Mouse (Mus musculus) ES-E14 (cell line): ENCODE measurements at regions not wholly inside any gene's neighbourhood (a gene's known extent, or its start where the extent isn't known, plus 50 kb on each side); places are given as distances from the start of the nearest gene placed in this dataset.
"Not testable (repeated sequence)": the region's sequence is repeated elsewhere in the genome, so short reads cannot be mapped to it uniquely, and the experiment has no call there.

Experiments
- DNase-seq: peaks from one replicate; pipeline ENCODE4 v3.0.0-alpha.2; 2013; ENCODE audit warnings: low read depth, low spot score
- H3K27ac ChIP-seq: 2 replicates; pipeline ENCODE4 v1.5.1; 2012; ENCODE audit warnings: low read depth, mild to moderate bottlenecking, low read length, moderate library complexity, mixed read lengths; ENCODE audit not compliant: poor library complexity, insufficient read depth, severe bottlenecking
- H3K36me3 ChIP-seq: 2 replicates; pipeline ENCODE4 v1.6.1; 2012; ENCODE audit warnings: mild to moderate bottlenecking, low read length, moderate library complexity, mixed read lengths; ENCODE audit not compliant: control insufficient read depth, poor library complexity, insufficient read depth, severe bottlenecking
- H3K4me1 ChIP-seq, 2 experiments: fragments of 150-350 bp in 1 of 2; sonication (generic) in 1 of 2; 2 replicates each; pipeline ENCODE4 v1.6.1; 2012; ENCODE audit warnings: low read length in 2 of 2, mild to moderate bottlenecking in 1 of 2, mixed read lengths in 1 of 2; ENCODE audit not compliant: control insufficient read depth in 2 of 2, insufficient read depth in 2 of 2, poor library complexity in 1 of 2
- H3K4me3 ChIP-seq, 2 experiments: fragments of 150-350 bp in 1 of 2; sonication (generic) in 1 of 2; 2 replicates each; pipeline ENCODE4 v1.5.1; 2012; ENCODE audit warnings: low read length in 2 of 2, low read depth in 1 of 2, mild to moderate bottlenecking in 1 of 2, mixed read lengths in 1 of 2; ENCODE audit not compliant: insufficient read depth in 1 of 2, poor library complexity in 1 of 2, severe bottlenecking in 1 of 2
- H3K9ac ChIP-seq: 2 replicates; pipeline ENCODE4 v1.6.1; 2012; ENCODE audit warnings: low read depth, mild to moderate bottlenecking, low read length, mixed read lengths; ENCODE audit not compliant: poor library complexity, insufficient read depth, severe bottlenecking
- H3K9me3 ChIP-seq: fragments of 150-350 bp; sonication (generic); 2 replicates; pipeline ENCODE4 v1.6.1; 2012; ENCODE audit warnings: low read depth, mild to moderate bottlenecking, low read length; ENCODE audit not compliant: control insufficient read depth, insufficient read depth
- CHD2 ChIP-seq: IDR thresholded peaks from 2 replicates; pipeline ENCODE4 v1.6.1; 2014; ENCODE audit warnings: mild to moderate bottlenecking, low read depth, low read length, inconsistent platforms
- HCFC1 ChIP-seq: IDR thresholded peaks from 2 replicates; pipeline ENCODE4 v1.6.1; 2012; ENCODE audit warnings: low read length, inconsistent platforms, borderline replicate concordance; ENCODE audit not compliant: insufficient read depth
- MAFK ChIP-seq: IDR thresholded peaks from 2 replicates; pipeline ENCODE4 v1.6.1; 2014; ENCODE audit warnings: mild to moderate bottlenecking, low read depth, low read length, inconsistent platforms; ENCODE audit not compliant: insufficient read depth
- ZC3H11A ChIP-seq: IDR thresholded peaks from 2 replicates; pipeline ENCODE4 v1.6.1; 2012; ENCODE audit warnings: low read depth, mild to moderate bottlenecking, inconsistent platforms, low read length, borderline replicate concordance
- ZNF384 ChIP-seq: IDR thresholded peaks from 2 replicates; pipeline ENCODE4 v1.6.1; 2012; ENCODE audit warnings: low read depth, low read length, inconsistent platforms
- in situ Hi-C, 2 experiments: fragments of 600-800 bp; cut with MboI; formaldehyde crosslinking; loops; one replicate each; pipeline ENCODE4 v1.15.1; 2025; ENCODE audit warnings: low sequenced_read_pairs in 2 of 2, inconsistent platforms in 1 of 2; ENCODE audit not compliant: unreplicated experiment in 2 of 2

GRCm38 (mm10) chr16:69937514-69938194, 74.1 kb upstream of the Speer2 start:
- in situ Hi-C loops: no loop called here
- Histone ChIP-seq H3K36me3 (no peaks in the 10 kb centered on the region), H3K27ac (no peak overlapping the region), H3K4me3 (no peak overlapping the region), H3K9ac (no peak overlapping the region), H3K9me3 (no peaks in the 10 kb centered on the region), H3K4me1 (no peaks in the 10 kb centered on the region)
- TF ChIP-seq CHD2: no peak
- no peak for TF ChIP-seq HCFC1
- TF ChIP-seq MAFK: no peak
- no peak for TF ChIP-seq ZNF384
- DNase-seq: no peak

- Histone ChIP-seq H3K4me3 (no peak overlapping the region), H3K4me1 (no peaks in the 10 kb centered on the region), H3K9me3 (no peaks in the 10 kb centered on the region), H3K27ac (no peak overlapping the region), H3K9ac (no peak overlapping the region), H3K36me3 (no peaks in the 10 kb centered on the region)
- TF ChIP-seq ZC3H11A (no peak), ZNF384 (no peak), CHD2 (no peak), MAFK (peak; percentile 62; the same call in 1 of the 2 replicates), HCFC1 (no peak)
- in situ Hi-C loops: no loop called here
- DNase-seq: no peak
Measured at GRCm38 (mm10) chr16:69943635-69944034, 80.1 kb upstream of the Speer2 start.

GRCm38 (mm10) chr16:69948783-69949182, 85.2 kb upstream of the Speer2 start:
- Histone ChIP-seq H3K9ac (no peak overlapping the region), H3K9me3 (no peaks in the 10 kb centered on the region), H3K4me3 (no peak overlapping the region), H3K27ac (no peak overlapping the region), H3K4me1 (no peaks in the 10 kb centered on the region), H3K36me3 (no peaks in the 10 kb centered on the region)
- DNase-seq: no peak
- in situ Hi-C loops: no loop called here
- no peak for TF ChIP-seq ZC3H11A
- TF ChIP-seq HCFC1: no peak
- TF ChIP-seq CHD2: no peak
- no peak for TF ChIP-seq ZNF384

GRCm38 (mm10) chr16:69949339-69949738, 85.8 kb upstream of the Speer2 start:
- no peak overlapping the region for H3K9ac ChIP-seq
- TF ChIP-seq HCFC1 (no peak), MAFK (no peak), CHD2 (no peak), ZNF384 (no peak), ZC3H11A (no peak)
- H3K36me3 ChIP-seq: no peaks in the 10 kb centered on the region
- in situ Hi-C loops: no loop called here
- H3K9me3 ChIP-seq: no peaks in the 10 kb centered on the region
- DNase-seq: no peak
- H3K4me1 ChIP-seq: no peaks in the 10 kb centered on the region
- no peak overlapping the region for H3K4me3 ChIP-seq
- H3K27ac ChIP-seq: no peak overlapping the region

- peak; percentile 57 for DNase-seq
- no peak overlapping the region for H3K27ac ChIP-seq
- in situ Hi-C loops: no loop called here
Measured at GRCm38 (mm10) chr16:69951581-69951980, 88.0 kb upstream of the Speer2 start.

GRCm38 (mm10) chr16:69966561-69966960, 103.0 kb upstream of the Speer2 start:
- H3K4me3 ChIP-seq, H3K4me1 ChIP-seq, H3K9ac ChIP-seq, in situ Hi-C loops, H3K36me3 ChIP-seq, H3K9me3 ChIP-seq, H3K27ac ChIP-seq, DNase-seq: not testable (repeated sequence)

More at GRCm38 (mm10) chr16:69951581-69951980, 88.0 kb upstream of the Speer2 start:
- Histone ChIP-seq H3K9ac (no peak overlapping the region), H3K9me3 (no peaks in the 10 kb centered on the region), H3K4me3 (no peak overlapping the region), H3K4me1 (no peaks in the 10 kb centered on the region), H3K36me3 (no peaks in the 10 kb centered on the region)
- TF ChIP-seq HCFC1 (no peak), MAFK (no peak), ZNF384 (0 out of 2 replicates have a peak, but pooled peaks have one; percentile 17)
